Mouse (Mus musculus): ENCODE data around the gene Trip13. TPM values are rescaled to one million over a fixed set of nuclear protein-coding genes. Genes with fewer than 3 reads are reported as not detected.

The Trip13 gene
- polyA plus RNA-seq, 1 experiment from 2014 or later, result 69.1 TPM

DNA sequence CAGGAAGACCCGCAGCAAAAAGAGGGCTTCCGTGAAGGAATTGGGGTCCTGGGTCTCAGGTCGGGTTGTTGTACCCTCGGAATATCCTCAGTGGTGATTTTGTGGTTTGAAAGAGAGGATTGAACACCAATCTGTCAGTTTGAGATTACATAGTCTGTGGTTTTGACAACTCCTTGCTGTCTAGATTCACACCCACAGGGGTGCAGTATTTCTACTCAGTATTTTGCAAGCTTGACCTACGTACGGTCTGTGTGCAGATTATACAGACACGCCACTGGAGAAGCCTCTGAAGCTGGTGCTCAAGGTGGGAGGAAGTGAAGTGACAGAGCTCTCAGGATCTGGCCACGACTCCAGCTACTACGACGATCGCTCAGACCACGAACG is 585 bp upstream of the Trip13 start:
- peak overlapping the region; percentile 93 for H3K4me3 ChIP-seq
- peaks cover 19% of the 10 kb centered on the region for H3K4me1 ChIP-seq
- no peak for DNase-seq (ENCODE audit: low spot score)
- H3K36me3 ChIP-seq, result peaks cover 66% of the 10 kb centered on the region
- peak overlapping the region; percentile 97 for H3K27ac ChIP-seq (replicated peaks)
- no peaks in the 10 kb centered on the region for H3K27me3 ChIP-seq (ENCODE audit: low read depth, poor library complexity, severe bottlenecking)
- H3K9me3 ChIP-seq (replicated peaks), result no peaks in the 10 kb centered on the region
- WGBS, result 49% methylated on average over 13 of the region's 13 CpGs

DNA sequence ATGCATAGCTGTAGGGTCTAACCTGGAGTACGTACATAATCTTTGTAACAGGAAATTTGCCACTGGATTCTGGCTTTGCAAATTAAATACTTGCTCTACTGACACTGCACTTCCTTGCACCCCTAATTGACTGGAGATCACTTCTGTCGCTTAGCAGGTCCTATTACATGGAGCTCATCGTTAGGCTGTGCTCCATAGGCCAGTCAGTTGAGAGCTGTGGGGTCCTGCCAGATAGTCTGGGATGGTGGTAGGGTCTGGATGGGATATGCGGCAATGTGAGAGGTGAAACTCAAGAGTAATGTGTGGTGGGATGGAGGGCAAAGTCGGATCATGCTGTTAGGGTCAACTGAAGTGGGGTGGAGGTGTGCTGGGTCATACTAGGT is 655 bp downstream of the Trip13 start:
- WGBS, result 17% methylated on average over 5 of the region's 5 CpGs
- Histone ChIP-seq H3K4me1 (peaks cover 19% of the 10 kb centered on the region), H3K27ac (replicated peaks) (peak overlapping the region; percentile 97), H3K36me3 (peaks cover 66% of the 10 kb centered on the region), H3K4me3 (peak overlapping the region; percentile 93), H3K27me3 (ENCODE audit: low read depth, poor library complexity, severe bottlenecking) (no peaks in the 10 kb centered on the region), H3K9me3 (replicated peaks) (no peaks in the 10 kb centered on the region)
- DNase-seq (ENCODE audit: low spot score), result no peak

DNA sequence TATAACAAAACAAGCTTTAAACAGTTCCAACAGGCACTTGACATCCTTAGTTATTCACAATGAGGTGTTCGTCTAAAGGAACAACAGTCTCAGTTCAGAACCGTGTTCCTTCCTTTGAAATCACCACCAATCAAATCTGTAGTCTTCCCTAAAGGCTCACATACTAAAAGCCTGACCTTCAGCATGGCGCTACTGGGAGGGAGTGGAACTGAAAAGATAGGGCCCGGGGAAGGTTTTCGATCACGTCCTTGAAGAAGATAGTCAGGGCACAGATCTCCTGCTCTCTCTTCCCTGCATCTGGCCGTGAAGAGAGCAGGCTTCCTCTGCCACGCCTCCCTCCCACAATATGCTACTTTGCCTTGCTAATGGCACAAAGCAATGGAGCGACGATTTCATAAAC is 5.4 kb downstream of the Trip13 start:
- no peaks in the 10 kb centered on the region for H3K27me3 ChIP-seq (ENCODE audit: low read depth, poor library complexity, severe bottlenecking)
- H3K36me3 ChIP-seq, result peaks cover 84% of the 10 kb centered on the region
- no peak overlapping the region for H3K27ac ChIP-seq (replicated peaks)

DNA sequence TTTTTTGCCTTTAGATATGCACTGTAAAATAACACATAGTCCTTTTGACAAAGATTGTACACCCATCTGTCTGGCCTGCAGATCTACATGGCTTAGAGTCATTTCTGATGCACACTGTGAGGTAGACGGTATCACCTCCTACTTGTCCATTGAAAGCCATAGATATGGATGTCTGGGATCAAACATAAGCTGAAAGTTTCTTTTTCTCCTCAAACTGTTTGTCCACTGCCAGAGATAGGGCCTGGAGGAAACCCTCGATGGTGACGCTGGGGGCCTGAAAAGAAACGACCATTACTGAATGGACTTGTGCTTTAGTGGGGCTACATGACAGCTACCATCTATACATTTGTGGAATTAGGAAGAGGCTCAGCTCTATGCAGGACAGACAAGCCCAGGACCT is 24.5 kb downstream of the Trip13 start:
- Histone ChIP-seq H3K4me3 (no peak overlapping the region), H3K36me3 (peaks cover 74% of the 10 kb centered on the region), H3K27me3 (ENCODE audit: low read depth, poor library complexity, severe bottlenecking) (no peaks in the 10 kb centered on the region), H3K27ac (replicated peaks) (no peak overlapping the region), H3K4me1 (no peaks in the 10 kb centered on the region), H3K9me3 (replicated peaks) (no peaks in the 10 kb centered on the region)
- DNase-seq (ENCODE audit: low spot score), result no peak
- WGBS, result 89% methylated on average over 4 of the region's 4 CpGs

More for the DNA sequence above, 5.4 kb downstream of the Trip13 start:
- Histone ChIP-seq H3K4me1 (peaks cover 9% of the 10 kb centered on the region), H3K9me3 (replicated peaks) (no peaks in the 10 kb centered on the region), H3K4me3 (no peak overlapping the region)
- WGBS, result 90% methylated on average over 10 of the region's 10 CpGs
- no peak for DNase-seq (ENCODE audit: low spot score)

DNA sequence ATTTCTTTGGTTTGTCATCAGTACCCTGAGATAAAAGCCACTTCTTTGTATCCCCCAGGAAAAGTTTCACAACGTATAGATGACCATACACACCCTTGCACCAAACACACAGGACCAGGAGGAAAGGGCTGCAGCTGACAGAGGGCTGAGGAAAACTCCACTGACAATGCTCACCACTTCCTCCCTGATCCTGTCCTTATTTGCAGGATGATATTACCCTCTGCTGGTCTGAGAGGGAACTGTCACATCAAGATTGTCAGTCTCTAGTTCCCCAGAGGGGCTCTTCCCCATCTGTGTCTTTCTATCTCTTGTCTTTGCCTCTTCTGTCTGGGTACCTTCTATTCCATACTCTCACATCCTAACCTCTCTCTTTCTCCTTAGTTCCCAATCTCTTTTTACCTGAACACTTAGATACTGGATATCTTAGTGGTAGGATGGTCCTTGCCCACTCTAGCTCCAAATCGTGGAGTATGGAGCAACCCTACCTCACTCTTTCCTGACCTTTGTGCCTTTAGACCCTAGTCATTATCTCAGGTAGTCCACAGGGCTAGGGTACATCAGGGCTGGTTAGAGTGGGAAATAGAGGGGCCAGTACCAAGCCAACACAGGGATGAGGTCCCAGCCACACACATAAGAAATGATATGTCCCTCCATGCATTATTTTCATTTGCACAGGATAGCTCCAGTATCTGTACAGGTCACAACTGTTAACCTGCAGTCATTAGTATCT is 29.7 kb downstream of the Trip13 start:
- peaks cover 23% of the 10 kb centered on the region for H3K36me3 ChIP-seq
- no peaks in the 10 kb centered on the region for H3K4me1 ChIP-seq
- DNase-seq (ENCODE audit: low spot score), result no peak
- 73% methylated on average over 2 of the region's 2 CpGs for WGBS
- H3K4me3 ChIP-seq, result no peak overlapping the region
- H3K27me3 ChIP-seq (ENCODE audit: low read depth, poor library complexity, severe bottlenecking), result no peaks in the 10 kb centered on the region
- no peaks in the 10 kb centered on the region for H3K9me3 ChIP-seq (replicated peaks)
- H3K27ac ChIP-seq (replicated peaks), result no peak overlapping the region

DNA sequence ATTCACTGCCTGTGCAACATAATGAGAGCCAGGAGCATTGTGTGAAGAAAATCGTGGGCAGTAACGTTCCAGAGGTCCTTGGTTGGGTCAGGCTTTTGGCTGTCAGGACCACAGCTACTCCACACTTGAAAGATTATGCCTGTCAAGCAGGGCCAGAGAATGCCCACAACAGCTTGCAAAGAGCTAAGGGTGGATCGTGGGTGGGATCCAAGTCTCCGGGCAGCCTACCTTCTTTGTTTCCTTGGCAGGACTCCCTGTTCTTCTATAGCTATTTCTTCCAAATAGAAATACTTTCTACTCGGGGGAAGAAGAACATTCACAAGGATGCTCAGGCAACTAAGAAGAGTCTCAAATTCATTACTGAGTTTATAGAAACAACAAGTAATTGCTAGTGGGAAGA is 30.4 kb downstream of the Trip13 start:
- Histone ChIP-seq H3K4me1 (no peaks in the 10 kb centered on the region), H3K4me3 (no peak overlapping the region), H3K9me3 (replicated peaks) (no peaks in the 10 kb centered on the region), H3K27me3 (ENCODE audit: low read depth, poor library complexity, severe bottlenecking) (no peaks in the 10 kb centered on the region), H3K27ac (replicated peaks) (no peak overlapping the region), H3K36me3 (peaks cover 16% of the 10 kb centered on the region)
- WGBS, result 86% methylated on average over 5 of the region's 5 CpGs
- no peak for DNase-seq (ENCODE audit: low spot score)

DNA sequence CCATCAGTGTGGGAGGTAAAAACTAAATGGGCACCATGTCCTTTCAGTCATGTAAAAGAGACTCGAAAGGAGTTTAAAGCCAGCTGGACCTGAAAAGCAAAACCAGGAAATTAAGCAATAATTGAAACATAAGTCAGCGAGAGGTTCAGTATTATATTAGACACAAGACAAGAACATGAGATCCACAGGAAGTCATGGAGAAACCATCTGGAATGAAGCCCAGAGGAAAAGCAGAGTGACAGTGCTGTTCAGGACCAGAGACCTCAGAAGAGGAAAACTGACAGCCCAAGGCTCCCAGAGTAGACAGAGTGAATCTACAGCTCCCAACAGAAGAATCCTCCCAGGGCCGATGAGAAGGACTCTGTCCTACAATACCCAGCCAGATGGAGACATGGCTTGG is 40.0 kb downstream of the Trip13 start:
- Histone ChIP-seq H3K27me3 (ENCODE audit: low read depth, poor library complexity, severe bottlenecking) (no peaks in the 10 kb centered on the region), H3K27ac (replicated peaks) (no peak overlapping the region), H3K9me3 (replicated peaks) (no peaks in the 10 kb centered on the region), H3K4me3 (no peak overlapping the region), H3K4me1 (no peaks in the 10 kb centered on the region), H3K36me3 (no peaks in the 10 kb centered on the region)
- no peak for DNase-seq (ENCODE audit: low spot score)
- 91% methylated on average over 3 of the region's 3 CpGs for WGBS

DNA sequence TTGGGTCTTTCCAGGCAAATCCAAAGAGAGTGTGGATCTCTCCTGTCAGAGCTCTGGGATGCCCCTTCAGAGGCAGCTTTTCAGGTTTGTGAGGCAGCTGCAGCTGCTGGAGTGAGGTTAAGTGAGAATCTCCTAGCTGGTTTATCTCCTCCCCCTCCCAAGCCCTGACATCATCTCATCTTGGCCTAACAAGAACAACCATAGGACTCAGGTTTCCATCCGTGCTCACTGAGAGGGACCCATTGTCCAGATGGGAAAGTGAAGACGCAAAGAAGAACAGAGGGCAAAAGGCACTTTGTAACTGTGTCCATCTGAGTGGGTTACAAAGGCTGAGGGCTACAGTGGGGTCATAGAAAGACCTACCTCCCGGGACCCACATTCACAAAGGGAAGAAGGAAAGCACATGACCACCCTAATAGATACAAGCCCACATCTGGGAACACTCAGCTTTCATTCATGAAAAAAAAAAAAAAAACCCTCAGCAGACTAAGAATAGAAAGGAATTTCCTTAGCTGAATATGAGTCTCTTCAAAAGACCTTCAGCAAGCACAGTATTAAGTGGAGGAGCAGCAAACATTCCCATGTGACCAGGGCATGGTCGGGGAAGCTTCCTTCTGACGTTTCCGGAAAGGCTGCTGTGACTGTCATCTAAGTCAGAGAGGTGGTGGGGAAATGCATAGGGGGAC is 44.9 kb downstream of the Trip13 start:
- DNase-seq (ENCODE audit: low spot score), result no peak
- Histone ChIP-seq H3K27ac (replicated peaks) (no peak overlapping the region), H3K4me1 (no peaks in the 10 kb centered on the region), H3K27me3 (ENCODE audit: low read depth, poor library complexity, severe bottlenecking) (no peaks in the 10 kb centered on the region), H3K36me3 (no peaks in the 10 kb centered on the region), H3K9me3 (replicated peaks) (no peaks in the 10 kb centered on the region), H3K4me3 (no peak overlapping the region)
- 66% methylated on average over 6 of the region's 6 CpGs for WGBS

DNA sequence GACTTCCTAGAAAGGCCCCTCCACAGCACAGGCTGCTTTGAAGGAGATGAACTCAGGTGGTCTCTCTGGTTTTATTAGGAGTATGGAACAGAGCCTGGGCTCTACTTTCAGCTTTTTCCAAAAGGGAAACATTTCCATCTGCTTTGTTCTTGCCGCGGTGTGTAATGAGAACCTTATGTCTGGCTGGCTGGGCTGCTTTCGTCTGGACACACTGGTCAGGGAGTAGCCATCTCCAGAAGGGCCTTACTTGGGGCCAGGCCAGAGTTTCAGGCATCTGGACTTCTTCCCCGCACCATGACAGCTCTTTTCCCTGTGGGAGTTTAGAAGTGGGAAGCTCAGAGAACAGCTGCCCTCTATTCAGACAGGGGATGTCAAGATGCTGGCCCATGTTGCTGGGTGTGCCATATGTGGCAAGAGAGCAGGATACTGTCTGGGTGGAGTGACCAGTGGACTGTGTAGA is 50.1 kb downstream of the Trip13 start:
- H3K9me3 ChIP-seq (replicated peaks), result no peaks in the 10 kb centered on the region
- 86% methylated on average over 4 of the region's 4 CpGs for WGBS
- H3K27me3 ChIP-seq (ENCODE audit: low read depth, poor library complexity, severe bottlenecking), result no peaks in the 10 kb centered on the region
- no peak overlapping the region for H3K4me3 ChIP-seq
- H3K27ac ChIP-seq (replicated peaks), result no peak overlapping the region
- H3K4me1 ChIP-seq, result no peaks in the 10 kb centered on the region
- no peak for DNase-seq (ENCODE audit: low spot score)
- H3K36me3 ChIP-seq, result no peaks in the 10 kb centered on the region

DNA sequence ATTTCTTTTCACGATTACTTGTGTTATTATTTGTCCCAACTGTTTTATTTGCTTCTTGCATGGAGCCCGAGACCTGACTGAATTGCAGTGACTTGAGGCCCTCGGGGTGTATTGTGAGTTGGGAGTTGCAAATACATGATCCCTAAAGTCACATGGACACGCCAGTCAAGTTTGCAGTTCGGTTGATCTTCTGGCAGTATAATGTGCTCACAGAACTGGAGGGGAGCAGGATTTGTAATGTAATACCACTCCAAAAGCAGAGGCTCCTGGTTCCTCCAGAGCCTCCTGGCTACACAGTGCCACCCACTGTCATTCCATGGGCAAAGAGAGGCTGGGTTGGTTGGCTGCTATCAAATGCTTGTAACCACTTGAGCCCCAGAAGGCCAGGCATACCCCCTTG is 51.0 kb downstream of the Trip13 start:
- Histone ChIP-seq H3K4me3 (no peak overlapping the region), H3K36me3 (no peaks in the 10 kb centered on the region), H3K9me3 (replicated peaks) (no peaks in the 10 kb centered on the region), H3K27ac (replicated peaks) (no peak overlapping the region), H3K4me1 (no peaks in the 10 kb centered on the region), H3K27me3 (ENCODE audit: low read depth, poor library complexity, severe bottlenecking) (no peaks in the 10 kb centered on the region)
- no peak for DNase-seq (ENCODE audit: low spot score)
- WGBS, result 84% methylated on average over 5 of the region's 5 CpGs

DNA sequence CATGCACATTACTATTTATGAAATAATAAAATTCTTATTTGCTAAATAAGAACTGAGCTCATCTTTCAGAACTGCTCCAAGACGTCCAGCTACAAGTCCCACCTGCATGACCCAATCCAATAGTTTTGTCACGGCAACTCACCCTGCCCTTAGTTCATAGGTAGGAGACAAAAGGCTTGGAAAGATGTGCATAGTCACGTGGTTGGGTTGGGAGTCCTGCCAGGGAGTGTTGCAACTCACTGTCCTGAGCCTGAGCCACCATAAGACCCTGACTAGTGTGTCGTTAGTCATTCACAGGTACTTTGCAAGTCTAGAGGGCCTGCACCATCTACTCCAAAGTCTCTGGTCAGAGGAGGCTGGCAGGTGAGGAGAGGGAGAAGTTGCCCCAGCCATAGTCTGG is 51.5 kb downstream of the Trip13 start:
- Histone ChIP-seq H3K4me3 (no peak overlapping the region), H3K4me1 (no peaks in the 10 kb centered on the region), H3K27me3 (ENCODE audit: low read depth, poor library complexity, severe bottlenecking) (no peaks in the 10 kb centered on the region), H3K27ac (replicated peaks) (no peak overlapping the region), H3K36me3 (no peaks in the 10 kb centered on the region), H3K9me3 (replicated peaks) (no peaks in the 10 kb centered on the region)
- no peak for DNase-seq (ENCODE audit: low spot score)
- WGBS, result 75% methylated on average over 4 of the region's 4 CpGs

DNA sequence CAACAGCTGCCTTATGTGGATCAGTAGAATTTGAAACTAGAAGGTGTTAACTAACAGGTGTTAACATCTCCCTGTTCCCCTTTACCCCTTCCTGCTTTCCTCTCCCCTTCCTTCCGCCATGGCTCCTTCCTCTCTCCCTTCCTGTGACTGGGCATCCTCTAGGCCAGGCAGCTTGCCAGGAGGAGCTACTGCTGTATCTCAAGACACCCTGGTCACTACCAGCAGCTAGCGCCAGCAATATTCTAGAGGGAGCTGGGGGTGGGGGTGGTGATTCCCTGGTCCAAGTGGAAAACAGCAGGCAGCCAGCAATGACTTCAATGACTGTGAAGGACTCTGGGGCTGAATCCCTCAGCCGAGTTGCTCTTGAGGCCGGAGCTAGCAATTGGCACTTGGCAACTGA is 51.9 kb downstream of the Trip13 start:
- DNase-seq (ENCODE audit: low spot score), result no peak
- Histone ChIP-seq H3K9me3 (replicated peaks) (no peaks in the 10 kb centered on the region), H3K36me3 (no peaks in the 10 kb centered on the region), H3K27me3 (ENCODE audit: low read depth, poor library complexity, severe bottlenecking) (no peaks in the 10 kb centered on the region), H3K4me1 (0 out of 2 replicates have a peak, but pooled peaks cover 3% of the 10 kb centered on the region), H3K4me3 (no peak overlapping the region), H3K27ac (replicated peaks) (no peak overlapping the region)
- 85% methylated on average over 4 of the region's 4 CpGs for WGBS

DNA sequence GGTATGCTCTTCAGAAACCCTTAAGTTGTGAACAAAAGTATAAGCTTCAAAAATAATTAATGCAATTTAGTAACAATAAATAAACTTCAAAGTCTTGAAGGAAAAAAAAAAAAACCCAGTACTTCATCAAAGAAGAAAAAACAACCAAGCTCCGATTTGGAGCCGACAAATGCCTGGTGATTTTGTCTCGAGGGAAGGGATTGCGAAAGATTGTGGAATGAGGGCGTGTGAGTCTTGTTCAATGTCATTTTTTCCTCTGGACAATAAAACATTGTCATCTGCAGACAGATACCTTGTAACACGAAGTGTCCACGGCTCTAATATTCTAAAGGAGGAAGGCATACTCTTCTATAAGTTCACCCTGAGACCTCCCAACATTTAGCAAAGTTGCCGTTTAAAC is 56.2 kb downstream of the Trip13 start:
- no peaks in the 10 kb centered on the region for H3K27me3 ChIP-seq (ENCODE audit: low read depth, poor library complexity, severe bottlenecking)
- no peak overlapping the region for H3K4me3 ChIP-seq
- WGBS, result 79% methylated on average over 8 of the region's 8 CpGs
- H3K27ac ChIP-seq (replicated peaks), result no peak overlapping the region
- DNase-seq (ENCODE audit: low spot score), result no peak
- H3K36me3 ChIP-seq, result no peaks in the 10 kb centered on the region
- H3K4me1 ChIP-seq, result 0 out of 2 replicates have a peak, but pooled peaks cover 5% of the 10 kb centered on the region
- no peaks in the 10 kb centered on the region; the same call in 1 of the 2 replicates for H3K9me3 ChIP-seq (replicated peaks)
